Mouse (Mus musculus): ENCODE measurements around the gene Ksr2.

The Ksr2 gene

GRCm38 (mm10) chr5:117515396-117515795 lies 101.6 kb downstream of the Ksr2 start:
- in situ Hi-C loops (cut with MboI; ENCODE audit: unreplicated experiment in 2 of 2): loop anchor here in 1 of 2 experiments (25.0 kb wide), 2 partner anchors 697 to 1297 kb away; no protein-coding TSS in a partner anchor

DNA sequence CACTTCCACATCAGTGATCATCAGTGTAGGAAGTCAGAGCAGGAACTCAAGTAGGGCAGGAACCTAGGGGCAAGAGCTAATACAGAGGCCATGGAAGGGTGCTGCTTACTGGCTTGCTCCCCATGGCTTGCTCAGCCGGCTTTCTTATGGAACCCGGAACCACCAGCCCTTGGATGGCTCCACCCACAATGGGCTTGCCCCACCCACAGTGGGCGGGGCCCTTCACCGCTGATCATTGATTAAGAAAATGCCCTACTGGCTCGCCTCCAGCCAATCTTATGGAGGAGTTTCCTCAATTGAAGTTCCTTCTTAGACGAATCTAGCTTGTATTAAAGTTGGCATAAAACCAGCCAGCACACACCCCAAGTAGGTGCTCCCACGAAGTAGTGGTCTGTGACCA lies 102.1 kb downstream of the Ksr2 start:
- in situ Hi-C loops (cut with MboI; ENCODE audit: unreplicated experiment in 2 of 2): loop anchor here in 1 of 2 experiments (25.0 kb wide), 2 partner anchors 696 to 1296 kb away; no protein-coding TSS in a partner anchor

GRCm38 (mm10) chr5:117516597-117516996 lies 102.8 kb downstream of the Ksr2 start:
- in situ Hi-C loops (cut with MboI; ENCODE audit: unreplicated experiment in 2 of 2): loop anchor here in 1 of 2 experiments (25.0 kb wide), 2 partner anchors 696 to 1296 kb away; no protein-coding TSS in a partner anchor

DNA sequence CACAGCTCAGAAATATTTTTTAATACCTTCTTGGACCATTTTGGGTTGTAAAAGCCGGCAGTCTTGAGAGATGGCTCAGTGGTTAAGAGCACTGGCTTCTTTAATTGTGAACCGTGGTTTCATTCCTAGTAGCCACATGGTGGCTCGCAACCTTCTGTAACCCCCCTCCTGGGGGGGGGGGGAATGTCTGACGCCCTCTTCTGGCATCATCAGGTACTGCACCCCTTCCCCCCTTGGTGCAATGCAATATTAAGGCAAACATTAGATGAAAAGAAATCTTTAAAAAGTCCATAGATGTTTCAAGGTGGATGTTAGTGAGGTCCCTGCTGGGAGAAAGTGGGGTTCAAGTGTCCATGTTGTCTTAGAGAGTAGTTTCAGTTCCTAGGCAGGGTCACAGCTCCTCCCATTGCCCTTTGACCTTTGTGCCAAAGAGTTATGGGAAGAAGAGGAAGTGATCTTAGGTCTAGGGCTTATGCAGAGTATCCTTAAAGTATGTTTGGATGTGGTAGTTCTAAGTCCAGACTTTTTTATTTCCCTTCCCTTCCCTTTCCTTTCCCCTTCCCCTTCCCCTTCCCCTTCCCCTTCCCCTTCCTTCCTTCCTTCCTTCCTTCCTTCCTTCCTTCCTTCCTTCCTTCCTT lies 106.2 kb downstream of the Ksr2 start:
- in situ Hi-C loops (cut with MboI; ENCODE audit: unreplicated experiment in 2 of 2): loop anchor here in 1 of 2 experiments (25.0 kb wide), 2 partner anchors 692 to 1292 kb away; no protein-coding TSS in a partner anchor

GRCm38 (mm10) chr5:117521156-117521555 lies 107.4 kb downstream of the Ksr2 start:
- in situ Hi-C loops (cut with MboI; ENCODE audit: unreplicated experiment in 2 of 2): loop anchor here in 1 of 2 experiments (25.0 kb wide), 2 partner anchors 691 to 1291 kb away; no protein-coding TSS in a partner anchor

DNA sequence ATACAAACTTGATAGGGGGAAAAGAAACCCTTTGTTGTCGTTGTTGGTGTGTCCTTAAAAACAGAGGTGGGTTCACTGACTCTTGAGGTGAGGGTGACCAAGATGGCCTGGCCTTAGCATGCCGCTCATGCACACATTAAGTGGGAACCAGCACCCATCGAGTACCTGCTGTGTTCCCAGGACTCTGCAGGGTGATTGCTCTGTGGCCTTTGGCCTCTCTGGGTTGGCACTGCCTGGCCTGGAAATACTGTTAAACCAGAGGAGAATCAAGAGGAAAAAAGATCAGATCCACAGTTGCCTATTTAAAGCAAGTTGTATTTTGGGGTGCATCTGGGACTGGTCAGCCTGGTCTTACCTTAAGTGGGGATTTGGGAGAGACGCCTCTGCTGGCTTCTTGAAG lies 107.9 kb downstream of the Ksr2 start:
- in situ Hi-C loops (cut with MboI; ENCODE audit: unreplicated experiment in 2 of 2): loop anchor here in 1 of 2 experiments (25.0 kb wide), 2 partner anchors 691 to 1291 kb away; no protein-coding TSS in a partner anchor

GRCm38 (mm10) chr5:117522471-117522870 lies 108.7 kb downstream of the Ksr2 start:
- in situ Hi-C loops (cut with MboI; ENCODE audit: unreplicated experiment in 2 of 2): loop anchor here in 1 of 2 experiments (25.0 kb wide), 2 partner anchors 690 to 1290 kb away; no protein-coding TSS in a partner anchor

GRCm38 (mm10) chr5:117523010-117523409 lies 109.2 kb downstream of the Ksr2 start:
- in situ Hi-C loops (cut with MboI; ENCODE audit: unreplicated experiment in 2 of 2): loop anchor here in 1 of 2 experiments (25.0 kb wide), 2 partner anchors 689 to 1289 kb away; no protein-coding TSS in a partner anchor

GRCm38 (mm10) chr5:117530991-117531390 lies 117.2 kb downstream of the Ksr2 start:
- in situ Hi-C loops (cut with MboI; ENCODE audit: unreplicated experiment in 2 of 2): no loop called here

DNA sequence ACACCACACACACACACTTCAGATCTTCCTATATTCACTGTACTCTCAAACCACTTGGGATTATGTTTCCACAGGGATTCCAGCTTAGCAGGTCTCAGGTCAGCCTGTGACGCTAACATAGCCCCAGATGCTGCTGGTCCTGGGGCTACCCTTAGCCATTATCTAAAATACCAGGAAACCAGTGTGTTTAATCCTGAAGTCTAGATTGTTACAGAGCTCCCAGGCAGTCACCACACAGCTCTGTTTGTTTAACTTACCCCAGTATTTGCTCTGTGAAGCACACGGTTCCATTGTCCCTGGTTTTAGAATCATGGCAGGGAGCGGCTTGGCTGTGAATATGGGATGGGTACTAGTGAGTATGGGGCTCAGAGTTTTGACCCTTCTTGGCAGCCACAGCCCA lies 125.4 kb downstream of the Ksr2 start:
- in situ Hi-C loops (cut with MboI; ENCODE audit: unreplicated experiment in 2 of 2): no loop called here

GRCm38 (mm10) chr5:117541654-117542053 lies 127.9 kb downstream of the Ksr2 start:
- in situ Hi-C loops (cut with MboI; ENCODE audit: unreplicated experiment in 2 of 2): no loop called here

DNA sequence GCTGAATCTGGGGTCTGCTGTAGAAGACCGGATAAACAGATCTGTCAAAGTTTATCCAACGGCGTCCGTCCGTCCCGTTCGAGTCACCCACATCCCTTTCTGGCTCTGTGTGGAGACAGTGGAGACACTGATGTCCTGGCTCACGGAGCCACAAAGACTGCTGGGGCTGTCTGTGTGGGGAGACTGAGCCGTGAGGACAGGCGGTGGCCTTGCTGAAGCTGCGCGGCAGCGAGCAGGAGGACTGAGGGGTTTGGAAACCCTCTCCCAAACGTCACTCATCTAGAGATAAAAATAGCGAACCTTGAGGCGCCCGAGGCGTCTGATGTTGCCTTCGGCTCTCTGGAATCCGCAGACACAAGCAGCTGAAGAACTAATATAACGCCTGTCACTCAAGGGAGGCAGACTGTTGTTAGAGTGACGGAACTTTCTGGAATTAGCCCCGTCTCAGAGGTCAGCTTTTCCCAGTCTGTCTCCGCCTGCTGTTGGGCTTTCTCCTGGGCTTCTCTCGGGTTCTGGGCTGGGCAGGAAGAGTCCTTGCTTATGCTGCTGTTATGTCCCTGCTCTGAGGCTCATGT lies 133.0 kb downstream of the Ksr2 start:
- in situ Hi-C loops (cut with MboI; ENCODE audit: unreplicated experiment in 2 of 2): no loop called here

GRCm38 (mm10) chr5:117550992-117551391 lies 137.2 kb downstream of the Ksr2 start:
- in situ Hi-C loops (cut with MboI; ENCODE audit: unreplicated experiment in 2 of 2): no loop called here

GRCm38 (mm10) chr5:117552096-117552495 lies 138.3 kb downstream of the Ksr2 start:
- in situ Hi-C loops (cut with MboI; ENCODE audit: unreplicated experiment in 2 of 2): no loop called here

DNA sequence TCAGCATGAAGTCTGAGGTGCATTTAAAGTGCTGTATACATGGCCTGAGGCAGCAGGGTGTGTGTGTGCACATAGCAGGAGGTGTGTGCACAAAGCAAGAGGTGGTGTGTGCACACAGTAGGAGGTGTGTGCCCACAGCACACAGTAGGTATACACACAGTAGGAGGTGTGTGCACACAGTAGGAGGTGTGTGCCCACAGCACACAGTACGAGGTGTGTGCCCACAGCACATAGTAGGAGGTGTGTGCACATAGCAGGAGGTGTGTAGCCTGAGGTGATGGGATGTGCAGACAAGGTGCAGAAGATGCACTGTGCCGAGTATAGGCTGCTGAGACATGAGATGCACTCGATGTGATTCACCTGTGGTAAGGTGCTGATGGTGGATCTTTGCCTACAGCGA lies 140.7 kb downstream of the Ksr2 start:
- in situ Hi-C loops (cut with MboI; ENCODE audit: unreplicated experiment in 2 of 2): no loop called here

DNA sequence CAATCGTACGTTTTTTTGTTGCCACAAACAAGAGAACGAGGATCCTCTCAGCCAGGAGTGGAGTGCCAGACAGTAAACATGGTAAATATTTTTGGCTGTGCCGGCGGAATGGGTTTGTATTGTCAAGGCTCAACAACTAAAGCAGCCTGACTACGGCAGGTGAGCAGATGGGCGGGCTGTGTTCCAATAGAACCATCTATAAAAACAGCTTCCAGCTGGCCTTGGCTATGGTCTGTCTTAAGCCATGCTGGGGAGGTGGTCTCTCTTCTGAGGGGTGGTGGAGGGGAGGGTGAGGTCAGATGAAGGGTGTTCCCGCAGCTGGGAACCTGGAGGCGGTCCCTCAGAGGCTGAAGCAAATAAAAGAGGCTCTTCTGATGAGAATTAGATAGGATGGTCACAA lies 142.8 kb downstream of the Ksr2 start:
- in situ Hi-C loops (cut with MboI; ENCODE audit: unreplicated experiment in 2 of 2): no loop called here

DNA sequence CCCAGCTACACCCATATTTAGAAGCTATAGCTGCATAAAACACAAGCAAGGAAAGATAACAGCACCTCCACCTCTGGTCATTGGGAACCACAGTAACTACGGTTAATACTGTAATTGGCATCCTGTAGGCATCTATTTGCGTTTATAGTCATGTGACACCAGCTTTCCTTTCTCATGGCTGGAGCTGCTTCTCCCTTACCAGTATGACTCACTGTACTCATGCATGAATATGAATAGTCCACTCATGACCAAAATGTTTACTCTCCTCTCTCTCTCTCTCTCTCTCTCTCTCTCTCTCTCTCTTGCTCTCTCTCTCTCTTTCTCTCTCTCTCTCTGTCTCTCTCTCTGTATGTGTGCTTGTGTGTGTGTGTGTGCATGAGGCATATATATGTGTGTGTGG lies 147.3 kb downstream of the Ksr2 start:
- in situ Hi-C loops (cut with MboI; ENCODE audit: unreplicated experiment in 2 of 2): no loop called here

- in situ Hi-C loops (cut with MboI; ENCODE audit: unreplicated experiment in 2 of 2): no loop called here
Measured at GRCm38 (mm10) chr5:117566051-117566665, 152.4 kb downstream of the Ksr2 start.

GRCm38 (mm10) chr5:117569190-117569795 lies 155.5 kb downstream of the Ksr2 start:
- in situ Hi-C loops (cut with MboI; ENCODE audit: unreplicated experiment in 2 of 2): no loop called here

DNA sequence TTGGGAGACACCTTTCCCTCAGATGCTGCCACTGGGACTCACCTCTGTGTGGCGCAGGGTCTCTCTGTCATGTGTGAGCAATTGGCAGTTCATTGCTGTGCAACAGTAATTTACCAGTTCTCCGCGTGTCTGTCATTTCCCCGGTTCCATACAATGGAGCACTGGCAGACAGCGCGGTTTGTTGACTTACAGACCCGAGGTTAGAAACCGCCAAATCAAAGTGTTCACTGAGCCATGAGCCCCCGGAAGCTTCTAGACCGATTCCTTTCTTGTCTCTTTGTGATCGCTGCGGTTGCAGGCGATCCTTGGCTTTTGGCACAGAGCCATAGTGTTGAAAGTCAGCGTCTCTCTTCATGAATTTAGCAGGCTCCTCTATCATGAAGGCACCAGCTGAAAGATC lies 158.6 kb downstream of the Ksr2 start:
- in situ Hi-C loops (cut with MboI; ENCODE audit: unreplicated experiment in 2 of 2): no loop called here

DNA sequence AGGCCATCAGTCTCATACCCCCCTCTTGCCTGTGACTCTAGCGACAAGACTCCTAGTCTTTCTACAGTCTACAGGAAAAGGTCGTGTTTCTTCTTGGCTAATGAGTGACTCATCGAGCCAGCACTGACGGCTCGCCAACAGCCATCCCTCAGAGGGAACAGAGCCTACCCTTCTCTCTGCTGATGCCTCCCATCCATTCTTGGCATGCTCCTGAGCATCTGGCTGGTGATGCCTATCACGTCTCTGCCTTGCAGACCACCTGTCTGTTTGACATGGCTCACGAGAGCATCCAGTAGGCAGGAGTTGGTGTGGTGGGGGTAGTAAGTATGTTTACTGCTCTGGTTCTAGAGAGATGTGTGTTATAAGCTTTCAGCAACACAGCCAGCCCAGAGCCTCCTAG lies 161.1 kb downstream of the Ksr2 start:
- in situ Hi-C loops (cut with MboI; ENCODE audit: unreplicated experiment in 2 of 2): no loop called here
